Mouse (Mus musculus) cerebellum, adult 2 months (tissue): ENCODE data around the gene Aldh3a2.

Source experiments
- CTCF ChIP-seq: fragments of 200-500 bp; IDR thresholded peaks from 2 replicates; pipeline ENCODE4 v1.5.1; 2011; ENCODE audit warnings: low read depth, mild to moderate bottlenecking, control low read depth, low read length, moderate library complexity, borderline replicate concordance; ENCODE audit not compliant: insufficient read depth
- POLR2A ChIP-seq: fragments of 200-500 bp; IDR thresholded peaks from 2 replicates; pipeline ENCODE4 v1.6.1; 2011; ENCODE audit warnings: low read length, control low read depth, borderline replicate concordance; ENCODE audit not compliant: insufficient read depth

- TF ChIP-seq CTCF (no peak), POLR2A (no peak)
These were observed 17.1 kb upstream of the Aldh3a2 start for GRCm38 (mm10) chr11:61284323-61284722.
